Mouse (Mus musculus): ENCODE measurements at regions not wholly inside any gene's neighbourhood (a gene's known extent, or its start where the extent isn't known, plus 50 kb on each side); places are given as distances from the start of the nearest gene placed in this dataset.

DNA sequence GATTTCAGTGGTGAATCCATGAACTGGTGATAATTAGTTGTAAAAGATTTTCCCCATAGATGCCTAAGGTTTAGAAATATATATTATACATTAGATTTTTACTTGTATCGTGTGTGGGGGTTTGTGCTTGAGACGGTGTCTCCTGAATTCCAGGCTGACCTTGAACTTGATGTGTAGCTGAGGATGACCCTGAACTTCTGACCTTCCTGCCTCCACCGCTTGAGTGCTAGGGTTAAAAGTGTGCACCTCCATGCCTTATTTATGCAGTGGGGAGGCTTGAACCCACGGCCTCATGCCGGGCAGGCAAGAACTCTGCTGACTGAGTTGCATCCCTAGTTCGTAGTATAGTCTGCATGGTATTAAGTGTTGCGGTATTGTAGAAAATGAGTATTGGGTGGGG, 69.3 kb upstream of the Arid5b start:
- Histone ChIP-seq H3K27me3 (ENCODE audit: control insufficient read depth, insufficient read depth, insufficient read length) (no peaks in the 10 kb centered on the region), H3K36me3 (ENCODE audit: control insufficient read depth, insufficient read depth) (no peaks in the 10 kb centered on the region), H3ac (ENCODE audit: control insufficient read depth, insufficient read length, low read depth) (no peak overlapping the region), H3K79me2 (ENCODE audit: control insufficient read depth, insufficient read depth) (no peaks in the 10 kb centered on the region), H3K4me3 (ENCODE audit: insufficient read depth, poor library complexity, severe bottlenecking) (no peak overlapping the region), H3K79me3 (ENCODE audit: low read depth) (no peaks in the 10 kb centered on the region)
- no peak for TF ChIP-seq CEBPB (IDR thresholded peaks at IDR 0.05; ENCODE audit: low read depth)
- no peak for TF ChIP-seq CTCF (IDR thresholded peaks at IDR 0.05; ENCODE audit: control insufficient read depth, insufficient read depth, insufficient read length)
- no peak for TF ChIP-seq MYOG (IDR thresholded peaks at IDR 0.05; ENCODE audit: control insufficient read depth, extremely low read depth, insufficient read length)
- TF ChIP-seq USF1 (IDR thresholded peaks at IDR 0.05; ENCODE audit: low read depth): no peak
- TF ChIP-seq FOSL1 (IDR thresholded peaks at IDR 0.05; ENCODE audit: insufficient read depth, low read length, poor library complexity, severe bottlenecking): no peak
- TF ChIP-seq MAX (IDR thresholded peaks at IDR 0.05): no peak
- no peak for TF ChIP-seq MYOD1 (IDR thresholded peaks at IDR 0.05; ENCODE audit: control insufficient read depth, insufficient read length, low read depth)

DNA sequence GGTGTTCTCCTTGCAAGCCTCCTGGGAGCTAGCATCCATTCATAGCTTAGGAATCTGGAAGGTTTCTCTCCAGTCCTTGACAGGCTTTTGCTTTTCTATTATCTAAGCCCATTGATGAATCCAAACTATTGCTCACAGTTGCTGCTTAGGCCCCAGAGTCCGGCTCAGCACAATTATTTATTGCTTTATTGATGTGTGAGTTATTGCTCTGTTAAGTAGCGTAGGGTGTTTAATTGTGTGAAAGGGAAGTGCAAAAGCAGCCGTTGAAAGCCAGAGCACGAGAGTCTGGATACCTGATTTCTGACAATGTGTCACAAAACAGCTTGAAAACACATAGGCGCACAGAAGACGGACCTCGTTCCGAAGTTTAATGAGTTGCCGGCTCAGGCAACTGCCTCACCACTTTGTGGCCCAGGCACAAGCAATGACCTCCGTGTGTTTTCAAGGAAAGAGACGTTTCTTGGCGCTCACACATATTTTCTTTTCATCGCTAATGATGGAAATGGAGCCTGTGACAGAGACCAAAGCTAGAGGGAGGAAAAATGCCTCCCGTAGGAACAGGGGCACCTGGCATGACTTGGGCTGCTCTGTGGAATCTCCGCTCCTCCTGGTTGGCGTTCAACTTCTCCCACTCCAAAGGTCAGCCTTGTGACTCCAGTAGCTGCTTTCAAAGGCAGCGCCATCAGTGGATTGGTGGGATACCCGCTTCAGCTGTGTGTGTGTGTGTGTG, 66.6 kb upstream of the Arid5b start:
- Histone ChIP-seq H3K79me2 (ENCODE audit: control insufficient read depth, insufficient read depth) (no peaks in the 10 kb centered on the region), H3K36me3 (ENCODE audit: control insufficient read depth, insufficient read depth) (no peaks in the 10 kb centered on the region), H3K79me3 (ENCODE audit: low read depth) (no peaks in the 10 kb centered on the region), H3ac (ENCODE audit: control insufficient read depth, insufficient read length, low read depth) (no peak overlapping the region), H3K4me3 (ENCODE audit: insufficient read depth, poor library complexity, severe bottlenecking) (no peak overlapping the region), H3K27me3 (ENCODE audit: control insufficient read depth, insufficient read depth, insufficient read length) (no peaks in the 10 kb centered on the region)
- TF ChIP-seq FOSL1 (IDR thresholded peaks at IDR 0.05; ENCODE audit: insufficient read depth, low read length, poor library complexity, severe bottlenecking): no peak
- no peak for TF ChIP-seq MYOG (IDR thresholded peaks at IDR 0.05; ENCODE audit: control insufficient read depth, extremely low read depth, insufficient read length)
- no peak for TF ChIP-seq USF1 (IDR thresholded peaks at IDR 0.05; ENCODE audit: low read depth)
- no peak for TF ChIP-seq CEBPB (IDR thresholded peaks at IDR 0.05; ENCODE audit: low read depth)
- TF ChIP-seq CTCF (IDR thresholded peaks at IDR 0.05; ENCODE audit: control insufficient read depth, insufficient read depth, insufficient read length): no peak
- TF ChIP-seq MAX (IDR thresholded peaks at IDR 0.05): no peak
- no peak for TF ChIP-seq MYOD1 (IDR thresholded peaks at IDR 0.05; ENCODE audit: control insufficient read depth, insufficient read length, low read depth)

DNA sequence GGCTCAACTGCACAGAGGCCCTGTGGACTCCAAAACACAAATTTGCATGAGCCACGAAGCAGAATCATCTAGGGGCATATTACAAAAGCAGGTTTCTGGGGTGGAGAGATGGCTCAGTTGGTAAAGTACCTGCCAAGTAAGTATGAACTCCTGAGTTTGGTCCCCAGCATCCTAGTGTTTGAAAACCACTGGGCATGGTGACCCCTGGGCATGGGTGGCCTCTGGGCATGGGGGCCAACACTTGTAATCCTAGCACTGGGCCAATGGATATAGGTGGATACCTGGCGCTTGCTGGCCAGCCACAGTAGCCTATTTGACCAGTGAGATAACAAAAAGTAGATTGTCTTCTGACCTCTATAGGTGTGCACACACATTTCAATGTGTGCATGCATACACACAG, 65.7 kb upstream of the Arid5b start:
- Histone ChIP-seq H3K79me2 (ENCODE audit: control insufficient read depth, insufficient read depth) (no peaks in the 10 kb centered on the region), H3ac (ENCODE audit: control insufficient read depth, insufficient read length, low read depth) (no peak overlapping the region), H3K79me3 (ENCODE audit: low read depth) (no peaks in the 10 kb centered on the region), H3K27me3 (ENCODE audit: control insufficient read depth, insufficient read depth, insufficient read length) (no peaks in the 10 kb centered on the region), H3K4me3 (ENCODE audit: insufficient read depth, poor library complexity, severe bottlenecking) (no peak overlapping the region), H3K36me3 (ENCODE audit: control insufficient read depth, insufficient read depth) (no peaks in the 10 kb centered on the region)
- TF ChIP-seq MYOG (IDR thresholded peaks at IDR 0.05; ENCODE audit: control insufficient read depth, extremely low read depth, insufficient read length) (no peak), FOSL1 (IDR thresholded peaks at IDR 0.05; ENCODE audit: insufficient read depth, low read length, poor library complexity, severe bottlenecking) (no peak), MYOD1 (IDR thresholded peaks at IDR 0.05; ENCODE audit: control insufficient read depth, insufficient read length, low read depth) (no peak), CEBPB (IDR thresholded peaks at IDR 0.05; ENCODE audit: low read depth) (no peak), MAX (IDR thresholded peaks at IDR 0.05) (no peak), CTCF (IDR thresholded peaks at IDR 0.05; ENCODE audit: control insufficient read depth, insufficient read depth, insufficient read length) (no peak), USF1 (IDR thresholded peaks at IDR 0.05; ENCODE audit: low read depth) (no peak)

DNA sequence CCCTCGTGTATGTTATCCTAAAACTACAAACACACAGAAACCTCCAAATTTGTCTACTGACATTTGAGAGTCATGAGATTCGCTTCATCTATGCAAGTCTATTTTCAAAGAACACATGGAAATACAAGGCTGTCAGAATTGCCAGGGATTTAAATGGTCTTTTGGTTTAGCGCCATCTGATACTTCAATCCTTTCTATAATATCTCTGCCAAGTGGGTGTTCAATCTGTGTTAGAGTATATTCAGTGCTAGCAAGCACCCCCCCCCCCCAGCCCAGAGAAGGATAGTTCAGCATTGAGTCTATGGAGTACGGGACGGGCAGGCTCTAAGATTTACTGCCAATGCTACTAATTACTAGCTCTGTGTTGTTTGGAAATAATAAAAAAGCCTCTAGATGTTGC, 55.5 kb upstream of the Arid5b start:
- no peaks in the 10 kb centered on the region for H3K36me3 ChIP-seq (ENCODE audit: control insufficient read depth, insufficient read depth)
- H3ac ChIP-seq (ENCODE audit: control insufficient read depth, insufficient read length, low read depth): no peak overlapping the region
- no peaks in the 10 kb centered on the region for H3K79me2 ChIP-seq (ENCODE audit: control insufficient read depth, insufficient read depth)
- H3K27me3 ChIP-seq (ENCODE audit: control insufficient read depth, insufficient read depth, insufficient read length): no peaks in the 10 kb centered on the region
- TF ChIP-seq FOSL1 (IDR thresholded peaks at IDR 0.05; ENCODE audit: insufficient read depth, low read length, poor library complexity, severe bottlenecking) (no peak), CTCF (IDR thresholded peaks at IDR 0.05; ENCODE audit: control insufficient read depth, insufficient read depth, insufficient read length) (no peak), MYOD1 (IDR thresholded peaks at IDR 0.05; ENCODE audit: control insufficient read depth, insufficient read length, low read depth) (no peak), USF1 (IDR thresholded peaks at IDR 0.05; ENCODE audit: low read depth) (no peak), MAX (IDR thresholded peaks at IDR 0.05) (no peak), CEBPB (IDR thresholded peaks at IDR 0.05; ENCODE audit: low read depth) (no peak), MYOG (IDR thresholded peaks at IDR 0.05; ENCODE audit: control insufficient read depth, extremely low read depth, insufficient read length) (no peak)
- no peaks in the 10 kb centered on the region for H3K79me3 ChIP-seq (ENCODE audit: low read depth)
- H3K4me3 ChIP-seq (ENCODE audit: insufficient read depth, poor library complexity, severe bottlenecking): no peak overlapping the region

Measured in C2C12 (cell line).